Mouse (Mus musculus): ENCODE results near the gene Tgtp2.
"Not testable (repeated sequence)": the region's sequence is repeated elsewhere in the genome, so short reads cannot be mapped to it uniquely, and the experiment has no call there.

Gene Tgtp2

GRCm38 (mm10) chr11:49084385-49084784 is 20.4 kb upstream of the Tgtp2 start:
- no peak for DNase-seq

GRCm38 (mm10) chr11:49083808-49084207 is 19.8 kb upstream of the Tgtp2 start:
- DNase-seq = no peak

- DNase-seq = no peak
These were observed 19.1 kb upstream of the Tgtp2 start for GRCm38 (mm10) chr11:49083146-49083545.

GRCm38 (mm10) chr11:49081886-49082285 is 17.9 kb upstream of the Tgtp2 start:
- no peak for DNase-seq

GRCm38 (mm10) chr11:49081356-49081755 is 17.4 kb upstream of the Tgtp2 start:
- DNase-seq = no peak

- no peak for DNase-seq
These were observed 16.6 kb upstream of the Tgtp2 start for GRCm38 (mm10) chr11:49080636-49081035.

- DNase-seq = no peak
These were observed 14.7 kb upstream of the Tgtp2 start for GRCm38 (mm10) chr11:49078719-49079118.

GRCm38 (mm10) chr11:49077012-49077411 is 13.0 kb upstream of the Tgtp2 start:
- no peak for DNase-seq

GRCm38 (mm10) chr11:49076001-49076757 is 12.2 kb upstream of the Tgtp2 start, which contains the start of gene Ifi47:
Ifi47 (plus strand) TSS chr11:49076587.
- DNase-seq = not testable (repeated sequence)

GRCm38 (mm10) chr11:49068358-49068757 is 4.4 kb upstream of the Tgtp2 start:
- no peak for DNase-seq

GRCm38 (mm10) chr11:49061865-49062264 is 2.1 kb downstream of the Tgtp2 start:
- not testable (repeated sequence) for DNase-seq

GRCm38 (mm10) chr11:49060061-49060460 is 3.9 kb downstream of the Tgtp2 start:
- DNase-seq = not testable (repeated sequence)

GRCm38 (mm10) chr11:49051894-49052293 is 12.1 kb downstream of the Tgtp2 start:
- not testable (repeated sequence) for DNase-seq

- not testable (repeated sequence) for DNase-seq
These were observed 12.7 kb downstream of the Tgtp2 start, which contains the start of gene 9930111J21Rik2 for GRCm38 (mm10) chr11:49051093-49051891. 9930111J21Rik2 (minus strand) TSS chr11:49051242.

- DNase-seq = not testable (repeated sequence)
These were observed 13.9 kb downstream of the Tgtp2 start for GRCm38 (mm10) chr11:49050064-49050463.

GRCm38 (mm10) chr11:49012074-49012473 is 51.9 kb downstream of the Tgtp2 start:
- DNase-seq = not testable (repeated sequence)

Measured in thymus, postnatal 25 days (tissue).